In genomic region chr7:76287531-76287930, GRCm38 (mm10) we compare ENCODE assay signal across 13 mouse cellular contexts. TPM values are rescaled to one million over a fixed set of nuclear protein-coding genes. Genes with fewer than 3 reads are reported as not detected.
DNase-seq lines count a peak whose midpoint lies in the region; ATAC-seq and TF ChIP-seq lines count a peak whose summit lies in the region.
"Had no signal": no experiment of that assay in that cellular context is flagged by ENCODE, and none has a peak within 500 bp of the region (broad histone marks: within the 10 kb centered on the region; RNA-seq: fewer than 3 reads in every experiment).

No protein-coding gene starts in this region.

- ATAC-seq in stomach, postnatal 0 days (ENCODE audit: low FRiP score, low TSS enrichment) = no peak

- no peaks in the 10 kb centered on the region for H3K9me3 ChIP-seq in stomach, postnatal 0 days (ENCODE audit: control insufficient read depth, low read length)
- H3K9me3 ChIP-seq: heart, embryonic 13.5 days had no signal

- no peak overlapping the region for H3K4me2 ChIP-seq in stomach, postnatal 0 days (replicated peaks; ENCODE audit: low read depth)
- H3K4me2 ChIP-seq: heart, embryonic 13.5 days had no signal

- 67% methylated on average over 3 of the region's 3 CpGs for WGBS in stomach, postnatal 0 days

- H3K27ac ChIP-seq in stomach, postnatal 0 days (replicated peaks) = no peak overlapping the region
- H3K27ac ChIP-seq: heart, embryonic 13.5 days had no signal

- H3K4me1 ChIP-seq in stomach, postnatal 0 days (replicated peaks; ENCODE audit: control insufficient read depth, insufficient read depth) = no peaks in the 10 kb centered on the region
- H3K4me1 ChIP-seq: heart, embryonic 13.5 days had no signal

- DNase-seq in cerebellum, postnatal 10 days = peak; percentile 14 to 20
- DNase-seq in cerebellum, postnatal 4 days (ENCODE audit: low spot score in 2 of 2) = no peak
- peak; percentile 1 for DNase-seq in kidney, postnatal 14 days
- no peak for DNase-seq in kidney, postnatal 36 days
- DNase-seq in right cerebral cortex, postnatal 10 days (ENCODE audit: low spot score in 2 of 2) = peak; percentile 32 to 46
- no peak for DNase-seq in right cerebral cortex, adult 18-20 months
- DNase-seq in stomach, postnatal 0 days (ENCODE audit: low spot score) = no peak
- DNase-seq in urinary bladder, postnatal 36 days (ENCODE audit: low spot score in 2 of 2) = no peak
- DNase-seq: adrenal gland, postnatal 36 days; cerebellum, postnatal 25 days; lung, postnatal 36 days had no signal

- TF ChIP-seq EP300 in stomach, postnatal 0 days (optimal IDR thresholded peaks at IDR 0.05) = no peak

- H3K36me3 ChIP-seq in stomach, postnatal 0 days (ENCODE audit: control insufficient read depth, insufficient read depth, low read length) = no peaks in the 10 kb centered on the region
- H3K36me3 ChIP-seq: heart, embryonic 13.5 days had no signal

- no peak overlapping the region for H3K9ac ChIP-seq in stomach, postnatal 0 days (ENCODE audit: low read length)
- H3K9ac ChIP-seq: heart, embryonic 13.5 days had no signal

- H3K27me3 ChIP-seq in stomach, postnatal 0 days (ENCODE audit: control insufficient read depth, insufficient read depth, low read length) = no peaks in the 10 kb centered on the region
- H3K27me3 ChIP-seq: heart, embryonic 13.5 days had no signal

- TF ChIP-seq CTCF in stomach, postnatal 0 days (IDR thresholded peaks at IDR 0.05; ENCODE audit: low read depth) = peak; percentile 66

- H3K4me3 ChIP-seq in stomach, postnatal 0 days (ENCODE audit: low read depth, low read length) = no peak overlapping the region
- H3K4me3 ChIP-seq: heart, embryonic 13.5 days; myocyte had no signal

RNA-seq across cellular contexts. Expression of gene Agbl1, which starts 57.8 kb away (rescaled TPM):
- not detected in 2 replicates for polyA plus RNA-seq in stomach, postnatal 0 days (2015; fragmentation: Nextera tagmentation; extraction: Ambion mirVana)
- polyA plus RNA-seq: heart, embryonic 13.5 days; myocyte had no signal

Comparison
In these comparisons a context has a peak if more than half of its experiments do, and no peak if none do; other contexts are left out.
1. DNase-seq: peak in cerebellum, postnatal 10 days (2 of 2), kidney, postnatal 14 days (single experiment) and right cerebral cortex, postnatal 10 days (2 of 2); none in cerebellum, postnatal 4 days (0 of 2), kidney, postnatal 36 days (0 of 2), right cerebral cortex, adult 18-20 months (single experiment), stomach, postnatal 0 days (single experiment) and urinary bladder, postnatal 36 days (0 of 2).